Mouse (Mus musculus) liver, embryonic 14.5 days (tissue): ENCODE measurements around the gene Mxd4. TPM values are rescaled to one million over a fixed set of nuclear protein-coding genes. Genes with fewer than 3 reads are reported as not detected.

ENCODE experiments used
- ATAC-seq: fragments of 200-750 bp; cut with Nextera tagmentation; 2 replicates; pipeline ENCODE4 v1.8.0; 2017; ENCODE audit warnings: moderate number of reproducible peaks, mild to moderate bottlenecking, moderate library complexity; ENCODE audit not compliant: insufficient read depth
- DNase-seq, 3 experiments: peaks; one replicate each; pipeline ENCODE4 v3.0.0-alpha.2; 2012 to 2013; ENCODE audit warnings: low read depth in 3 of 3, low spot score in 3 of 3
- H3K27ac ChIP-seq: fragments of 300-500 bp; sonication (generic); 2 replicates; pipeline ENCODE4 v1.5.1; 2014; ENCODE audit warnings: moderate library complexity, mild to moderate bottlenecking, control low read depth, inconsistent platforms
- H3K27me3 ChIP-seq: fragments of 300-500 bp; sonication (generic); 2 replicates; pipeline ENCODE4 v1.6.1; 2014; ENCODE audit warnings: mild to moderate bottlenecking, low read length, moderate library complexity; ENCODE audit not compliant: control insufficient read depth, insufficient read depth
- H3K36me3 ChIP-seq: fragments of 300-500 bp; sonication (generic); replicated peaks from 2 replicates; pipeline ENCODE4 v1.6.1; 2014; ENCODE audit warnings: low read depth; ENCODE audit not compliant: control insufficient read depth, insufficient read depth
- H3K4me1 ChIP-seq, 2 experiments: fragments of 200-500 bp in 1 of 2; fragments of 300-500 bp in 1 of 2; sonication (generic) in 1 of 2; replicated peaks; 2 replicates each; pipeline ENCODE4 v1.6.1; 2012 to 2014; ENCODE audit warnings: antibody characterized with exemption in 1 of 2, inconsistent platforms in 1 of 2, low read length in 1 of 2; ENCODE audit not compliant: control insufficient read depth in 2 of 2, insufficient read depth in 2 of 2
- H3K4me2 ChIP-seq: fragments of 300-500 bp; sonication (generic); 2 replicates; pipeline ENCODE4 v1.6.1; 2014; ENCODE audit warnings: low read depth, mild to moderate bottlenecking, control low read depth, moderate library complexity
- H3K4me3 ChIP-seq, 2 experiments: fragments of 200-500 bp in 1 of 2; fragments of 300-500 bp in 1 of 2; sonication (generic) in 1 of 2; 2 replicates each; pipeline ENCODE4 v1.5.1; 2012 to 2014; ENCODE audit warnings: low read depth in 2 of 2, low read length in 2 of 2, mild to moderate bottlenecking in 2 of 2, control low read depth in 1 of 2, inconsistent platforms in 1 of 2, moderate library complexity in 1 of 2; ENCODE audit not compliant: insufficient read depth in 1 of 2
- H3K9ac ChIP-seq: fragments of 300-500 bp; sonication (generic); replicated peaks from 2 replicates; pipeline ENCODE4 v1.6.1; 2014; ENCODE audit warnings: mild to moderate bottlenecking, control low read depth, moderate library complexity
- H3K9me3 ChIP-seq: fragments of 300-500 bp; sonication (generic); 2 replicates; pipeline ENCODE4 v1.6.1; 2016; ENCODE audit warnings: low read length, mixed read lengths; ENCODE audit not compliant: control insufficient read depth
- CTCF ChIP-seq: IDR thresholded peaks from 2 replicates; pipeline ENCODE4 v1.5.1; 2016; ENCODE audit warnings: antibody characterized with exemption, low read depth, control low read depth
- EP300 ChIP-seq: IDR thresholded peaks from 2 replicates; pipeline ENCODE4 v1.6.1; 2016; ENCODE audit warnings: antibody characterized with exemption, low read depth
- WGBS: fragments of 180-500 bp; shearing (Covaris S2); extraction: QIAGEN DNeasy Blood & Tissue Kit; methylation state at CpG from one replicate; pipeline ENCODE4 v1.1.7; 2014; ENCODE audit not compliant: insufficient replicate concordance; 5-methylcytosine and 5-hydroxymethylcytosine counted together
- polyA plus RNA-seq, 2 experiments: library from polyadenylated mRNA; depleted of rRNA in 1 of 2; stranded (reverse) in 1 of 2; unstranded in 1 of 2; fragments of >200 nt; fragmentation: Nextera tagmentation in 1 of 2; extraction: Ambion mirVana in 1 of 2; gene quantifications; 2 replicates each; pipeline versions ENCODE4 v1.2.1 to v1.2.3; 2012 to 2014

The Mxd4 gene
- polyA plus RNA-seq, 2 experiments = 4.7 to 6.6 TPM

DNA sequence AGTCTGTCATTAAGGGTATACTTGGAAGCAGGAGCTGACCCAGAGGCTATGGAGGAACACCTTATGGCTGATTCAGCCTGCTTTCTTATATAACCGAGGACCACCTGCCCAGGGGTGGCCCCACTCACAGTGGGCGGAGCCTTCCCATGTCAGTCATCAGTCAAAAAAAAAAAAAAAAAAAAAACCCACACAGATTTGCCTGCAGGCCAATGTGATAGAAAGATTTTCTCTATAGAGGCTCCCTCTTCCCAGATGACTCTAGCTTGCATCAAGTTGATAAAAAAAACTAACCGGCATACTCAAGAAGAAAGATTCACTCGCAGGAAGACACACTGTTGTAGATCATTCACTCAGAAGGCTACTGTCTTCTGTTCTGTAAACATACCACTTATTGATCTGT lies 32.5 kb upstream of the Mxd4 start:
- no peaks in the 10 kb centered on the region for H3K36me3 ChIP-seq
- H3K9ac ChIP-seq = no peak overlapping the region
- no peaks in the 10 kb centered on the region for H3K9me3 ChIP-seq
- no peaks in the 10 kb centered on the region for H3K4me1 ChIP-seq
- DNase-seq (no peak), ATAC-seq (no peak)
- H3K27me3 ChIP-seq = no peaks in the 10 kb centered on the region
- H3K4me3 ChIP-seq = no peak overlapping the region
- TF ChIP-seq CTCF (no peak), EP300 (no peak)
- no peak overlapping the region for H3K4me2 ChIP-seq
- H3K27ac ChIP-seq = no peak overlapping the region
- 54% methylated on average over 4 of the region's 4 CpGs for WGBS

DNA sequence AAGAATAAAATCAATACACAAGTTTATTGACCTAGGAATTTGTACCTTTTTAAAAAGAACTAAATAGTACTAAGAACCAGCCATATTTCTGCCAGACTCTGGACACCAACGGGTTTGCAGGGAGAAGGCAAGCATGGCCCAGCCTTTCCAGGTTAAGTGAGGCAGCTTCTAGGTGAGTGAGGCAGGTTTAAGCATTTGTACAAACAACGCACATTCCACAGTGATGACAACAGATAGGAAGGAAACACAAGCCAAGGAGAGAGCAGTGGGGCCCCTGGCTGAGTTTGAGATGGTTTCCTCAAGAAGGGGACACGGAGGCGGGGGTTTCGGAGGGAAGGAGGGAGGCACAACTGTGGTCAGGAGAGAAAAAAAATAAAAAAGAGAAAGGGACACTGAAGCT lies 31.2 kb upstream of the Mxd4 start:
- no peaks in the 10 kb centered on the region for H3K36me3 ChIP-seq
- WGBS = 33% methylated on average over 5 of the region's 5 CpGs
- no peak overlapping the region for H3K27ac ChIP-seq
- H3K4me3 ChIP-seq = no peak overlapping the region
- no peaks in the 10 kb centered on the region for H3K4me1 ChIP-seq
- no peak for TF ChIP-seq CTCF
- no peak for TF ChIP-seq EP300
- H3K27me3 ChIP-seq = no peaks in the 10 kb centered on the region
- no peak for DNase-seq
- ATAC-seq = no peak
- H3K9ac ChIP-seq = no peak overlapping the region
- no peaks in the 10 kb centered on the region for H3K9me3 ChIP-seq
- H3K4me2 ChIP-seq = no peak overlapping the region

DNA sequence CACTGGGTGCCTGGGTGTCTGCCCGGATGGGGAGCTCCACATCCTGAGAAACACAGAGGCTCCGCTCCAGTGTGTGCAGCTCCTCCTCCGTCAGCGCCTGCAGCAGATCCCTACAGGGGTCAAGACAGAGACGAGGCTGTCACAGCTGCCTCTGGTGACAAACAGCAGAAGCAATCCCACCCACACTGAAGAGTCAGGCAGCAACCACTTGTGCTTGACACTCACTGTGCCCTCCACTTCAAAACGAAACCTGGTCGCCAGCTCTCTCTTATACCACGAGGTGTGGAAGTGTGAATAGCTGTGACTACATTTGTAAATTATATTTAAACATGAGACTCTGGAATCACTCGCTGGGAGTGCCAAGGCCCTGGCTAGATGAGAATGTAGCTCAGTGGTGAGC lies 30.2 kb upstream of the Mxd4 start:
- Histone ChIP-seq H3K4me1 (no peaks in the 10 kb centered on the region), H3K9ac (no peak overlapping the region), H3K27ac (no peak overlapping the region), H3K36me3 (no peaks in the 10 kb centered on the region), H3K27me3 (no peaks in the 10 kb centered on the region), H3K9me3 (no peaks in the 10 kb centered on the region), H3K4me3 (no peak overlapping the region), H3K4me2 (no peak overlapping the region)
- DNase-seq (no peak), ATAC-seq (no peak)
- WGBS = 54% methylated on average over 9 of the region's 9 CpGs
- TF ChIP-seq EP300 = no peak
- no peak for TF ChIP-seq CTCF

DNA sequence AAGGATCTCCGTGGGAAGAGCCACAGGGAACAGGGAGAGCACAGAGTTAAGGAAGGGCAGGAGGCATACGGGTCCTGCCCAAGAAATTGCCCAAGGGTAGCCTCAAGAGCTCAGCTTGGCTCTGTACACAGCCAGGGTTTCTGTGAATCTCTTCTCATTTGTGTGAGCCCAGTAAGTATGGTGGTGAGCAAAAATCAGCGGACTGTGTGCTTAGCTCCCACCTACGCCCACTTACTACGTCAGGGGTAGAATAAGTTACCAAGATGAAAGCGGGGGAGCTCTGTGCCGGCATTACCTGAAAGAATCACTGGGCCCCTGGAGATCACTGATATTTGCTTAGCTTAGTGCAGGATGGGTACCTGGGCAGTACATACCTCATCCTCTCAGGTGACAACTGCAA lies 28.5 kb upstream of the Mxd4 start:
- DNase-seq (no peak), ATAC-seq (no peak)
- Histone ChIP-seq H3K4me2 (no peak overlapping the region), H3K9ac (no peak overlapping the region), H3K27me3 (no peaks in the 10 kb centered on the region), H3K36me3 (no peaks in the 10 kb centered on the region), H3K27ac (no peak overlapping the region), H3K9me3 (no peaks in the 10 kb centered on the region), H3K4me3 (no peak overlapping the region), H3K4me1 (no peaks in the 10 kb centered on the region)
- 74% methylated on average over 7 of the region's 7 CpGs for WGBS
- TF ChIP-seq CTCF = no peak
- TF ChIP-seq EP300 = no peak

DNA sequence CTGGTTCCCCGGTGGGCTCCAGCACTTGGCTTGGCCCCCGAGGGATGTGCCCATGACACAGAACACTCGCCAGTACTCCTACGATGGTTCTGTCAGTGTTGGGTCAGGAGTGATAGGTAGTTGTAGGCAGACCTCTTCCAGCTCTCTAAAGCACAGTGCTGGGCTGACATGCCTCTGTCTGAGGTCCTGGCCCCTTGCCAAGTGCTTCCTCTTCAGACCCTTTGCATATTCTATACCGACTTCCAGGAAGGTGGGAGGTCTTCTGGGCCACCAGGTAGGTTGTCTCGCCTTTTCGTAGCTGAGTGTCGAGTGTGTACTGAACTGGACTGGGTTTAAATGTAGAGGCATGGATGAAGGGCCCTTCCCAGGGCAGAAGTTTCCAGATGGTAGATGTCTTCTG lies 26.1 kb upstream of the Mxd4 start:
- ATAC-seq (no peak), DNase-seq (no peak)
- no peak overlapping the region for H3K9ac ChIP-seq
- H3K4me1 ChIP-seq = no peaks in the 10 kb centered on the region
- H3K27me3 ChIP-seq = no peaks in the 10 kb centered on the region
- WGBS = 54% methylated on average over 8 of the region's 8 CpGs
- no peak overlapping the region for H3K4me3 ChIP-seq
- TF ChIP-seq EP300 = no peak
- TF ChIP-seq CTCF = no peak
- no peaks in the 10 kb centered on the region for H3K9me3 ChIP-seq
- no peaks in the 10 kb centered on the region for H3K36me3 ChIP-seq
- no peak overlapping the region for H3K27ac ChIP-seq
- no peak overlapping the region for H3K4me2 ChIP-seq
